Comparison of ENCODE assay signal across 10 mouse cellular contexts in genomic region chr11:74946348-74946747, GRCm38 (mm10). TPM values are rescaled to one million over a fixed set of nuclear protein-coding genes. Genes with fewer than 3 reads are reported as not detected.
A peak's percentile ranks its signal among the peaks of the same experiment; 100 is the strongest.
DNase-seq lines count a peak whose midpoint lies in the region; ATAC-seq and TF ChIP-seq lines count a peak whose summit lies in the region.
"Had no signal": no experiment of that assay in that cellular context is flagged by ENCODE, and none has a peak within 500 bp of the region (broad histone marks: within the 10 kb centered on the region; RNA-seq: fewer than 3 reads in every experiment).

No protein-coding gene starts in this region.

- ATAC-seq in liver, postnatal 0 days, result no peak
- no peak for ATAC-seq in heart, embryonic 11.5 days (replicated peaks; ENCODE audit: insufficient number of reproducible peaks, low FRiP score, low TSS enrichment)

- no peak overlapping the region for H3K9ac ChIP-seq in liver, postnatal 0 days (replicated peaks)
- no peak overlapping the region for H3K9ac ChIP-seq in heart, embryonic 11.5 days (ENCODE audit: low read depth, low read length)
- H3K9ac ChIP-seq: heart, embryonic 15.5 days had no signal

- H3K36me3 ChIP-seq in liver, postnatal 0 days (replicated peaks; ENCODE audit: insufficient read depth, low read length), result peaks cover 28% of the 10 kb centered on the region
- peaks cover 8% of the 10 kb centered on the region; the same call in 1 of the 2 replicates for H3K36me3 ChIP-seq in heart, embryonic 11.5 days (ENCODE audit: control insufficient read depth, insufficient read depth, low read length)

- TF ChIP-seq EP300 in liver, postnatal 0 days (IDR thresholded peaks at IDR 0.05; ENCODE audit: low read depth), result no peak

- no peaks in the 10 kb centered on the region for H3K9me3 ChIP-seq in liver, postnatal 0 days (ENCODE audit: low read length)
- H3K9me3 ChIP-seq in heart, embryonic 11.5 days (replicated peaks; ENCODE audit: control insufficient read depth, low read length), result no peaks in the 10 kb centered on the region
- H3K9me3 ChIP-seq: heart, embryonic 15.5 days; megakaryocyte, embryonic 14.5 days had no signal

- TF ChIP-seq CTCF in liver, postnatal 0 days (IDR thresholded peaks at IDR 0.05; ENCODE audit: low read depth), result peak; percentile 70

- no peak overlapping the region for H3K4me3 ChIP-seq in liver, postnatal 0 days (ENCODE audit: low read depth, low read length)
- no peak overlapping the region for H3K4me3 ChIP-seq in heart, embryonic 11.5 days (ENCODE audit: low read depth, low read length)
- H3K4me3 ChIP-seq: heart, embryonic 15.5 days; megakaryocyte, embryonic 14.5 days had no signal

- H3K27ac ChIP-seq in liver, postnatal 0 days (ENCODE audit: low read depth), result no peak overlapping the region
- no peak overlapping the region for H3K27ac ChIP-seq in heart, embryonic 11.5 days (ENCODE audit: low read depth, low read length)
- H3K27ac ChIP-seq: heart, embryonic 15.5 days had no signal

- H3K27me3 ChIP-seq in liver, postnatal 0 days (ENCODE audit: insufficient read depth, low read length), result no peaks in the 10 kb centered on the region
- H3K27me3 ChIP-seq in heart, embryonic 11.5 days (ENCODE audit: control insufficient read depth, insufficient read depth, low read length), result no peaks in the 10 kb centered on the region
- H3K27me3 ChIP-seq: heart, embryonic 15.5 days; megakaryocyte, embryonic 14.5 days had no signal

- peaks cover 3% of the 10 kb centered on the region; the same call in 1 of the 2 replicates for H3K4me1 ChIP-seq in liver, postnatal 0 days (ENCODE audit: insufficient read depth)
- H3K4me1 ChIP-seq in heart, embryonic 11.5 days (ENCODE audit: control insufficient read depth, insufficient read depth, low read length), result no peaks in the 10 kb centered on the region
- H3K4me1 ChIP-seq: heart, embryonic 15.5 days had no signal

- H3K4me2 ChIP-seq in liver, postnatal 0 days (ENCODE audit: low read depth, low read length), result no peak overlapping the region
- no peak overlapping the region for H3K4me2 ChIP-seq in heart, embryonic 11.5 days
- H3K4me2 ChIP-seq: heart, embryonic 15.5 days had no signal

- 77% methylated on average over 3 of the region's 3 CpGs for WGBS in liver, postnatal 0 days (ENCODE audit: insufficient replicate concordance)
- 66% methylated on average over 3 of the region's 3 CpGs for WGBS in heart, embryonic 11.5 days (ENCODE audit: insufficient replicate concordance)

- peak; percentile 77 for DNase-seq in cerebellum, adult 9-10 months
- DNase-seq in cerebellum, adult 11-12 months, result no peak
- DNase-seq in left cerebral cortex, adult 11 months (ENCODE audit: low spot score), result peak; percentile 38
- DNase-seq in left cerebral cortex, adult 8-10 months (ENCODE audit: low spot score in 2 of 2), result no peak
- DNase-seq in ZHBTc4 (ENCODE audit: low read depth, low spot score), result peak; percentile 55
- no peak for DNase-seq in liver, postnatal 0 days
- DNase-seq in testis, postnatal 14 days (ENCODE audit: low spot score), result no peak

RNA-seq across cellular contexts. Expression of gene Srr, which starts 20.6 kb away (rescaled TPM):
- total RNA-seq in left cerebral cortex, adult 8-10 months (2022), result 10 to 100 TPM; 78.8 to 86.2 (median 81.8) TPM
- polyA plus RNA-seq in liver, postnatal 0 days (2015; fragmentation: Nextera tagmentation; extraction: Ambion mirVana), result 4.4 and 5.2 TPM in 2 replicates
- polyA plus RNA-seq in heart, embryonic 11.5 days (2014; fragmentation: Nextera tagmentation; extraction: Ambion mirVana), result 19.2 and 25.0 TPM in 2 replicates

RNA-seq across cellular contexts. Expression of gene Smg6, which starts 20.7 kb away (rescaled TPM):
- 10 to 100 TPM; 30.7 to 33.6 (median 31.9) TPM for total RNA-seq in left cerebral cortex, adult 8-10 months (2022)
- 4.7 TPM in 2 replicates for polyA plus RNA-seq in liver, postnatal 0 days (2015; fragmentation: Nextera tagmentation; extraction: Ambion mirVana)
- 10.4 and 11.3 TPM in 2 replicates for polyA plus RNA-seq in heart, embryonic 11.5 days (2014; fragmentation: Nextera tagmentation; extraction: Ambion mirVana)

RNA-seq across cellular contexts. Expression of gene Tsr1, which starts 48.5 kb away (rescaled TPM):
- 10 to 100 TPM; 29.8 to 38.1 (median 30.8) TPM for total RNA-seq in left cerebral cortex, adult 8-10 months (2022)
- 13.4 and 14.7 TPM in 2 replicates for polyA plus RNA-seq in liver, postnatal 0 days (2015; fragmentation: Nextera tagmentation; extraction: Ambion mirVana)
- 34.0 and 40.6 TPM in 2 replicates for polyA plus RNA-seq in heart, embryonic 11.5 days (2014; fragmentation: Nextera tagmentation; extraction: Ambion mirVana)

RNA-seq across cellular contexts. Expression of gene Sgsm2, which starts 49.5 kb away (rescaled TPM):
- 10 to 100 TPM; 80.5 to 93.7 (median 88.2) TPM for total RNA-seq in left cerebral cortex, adult 8-10 months (2022)
- 0.79 and 0.87 TPM in 2 replicates for polyA plus RNA-seq in liver, postnatal 0 days (2015; fragmentation: Nextera tagmentation; extraction: Ambion mirVana)
- polyA plus RNA-seq in heart, embryonic 11.5 days (2014; fragmentation: Nextera tagmentation; extraction: Ambion mirVana), result 3.9 and 5.5 TPM in 2 replicates

Comparison
In these comparisons a context has a peak if more than half of its experiments do, and no peak if none do; other contexts are left out.
1. DNase-seq: peak in cerebellum, adult 9-10 months (single experiment), left cerebral cortex, adult 11 months (single experiment) and ZHBTc4 (single experiment); none in cerebellum, adult 11-12 months (single experiment), left cerebral cortex, adult 8-10 months (0 of 2), liver, postnatal 0 days (single experiment) and testis, postnatal 14 days (single experiment).